Mouse (Mus musculus) liver, adult 10 weeks (tissue): ENCODE results near the gene Igsf9. TPM values are rescaled to one million over a fixed set of nuclear protein-coding genes. Genes with fewer than 3 reads are reported as not detected.

Source experiments
- polyA plus RNA-seq: library from polyadenylated mRNA; stranded (reverse); fragments of 350-450 nt; fragmentation: Illumina TruSeq; extraction: RNeasy Lipid Tissue Mini Kit (QIAGEN cat#74804); gene quantifications from one replicate; pipeline ENCODE4 v1.2.3, GENCODE M21; 2014; ENCODE audit warnings: low read depth, low replicate concordance

Gene Igsf9
- polyA plus RNA-seq, result not detected

DNA sequence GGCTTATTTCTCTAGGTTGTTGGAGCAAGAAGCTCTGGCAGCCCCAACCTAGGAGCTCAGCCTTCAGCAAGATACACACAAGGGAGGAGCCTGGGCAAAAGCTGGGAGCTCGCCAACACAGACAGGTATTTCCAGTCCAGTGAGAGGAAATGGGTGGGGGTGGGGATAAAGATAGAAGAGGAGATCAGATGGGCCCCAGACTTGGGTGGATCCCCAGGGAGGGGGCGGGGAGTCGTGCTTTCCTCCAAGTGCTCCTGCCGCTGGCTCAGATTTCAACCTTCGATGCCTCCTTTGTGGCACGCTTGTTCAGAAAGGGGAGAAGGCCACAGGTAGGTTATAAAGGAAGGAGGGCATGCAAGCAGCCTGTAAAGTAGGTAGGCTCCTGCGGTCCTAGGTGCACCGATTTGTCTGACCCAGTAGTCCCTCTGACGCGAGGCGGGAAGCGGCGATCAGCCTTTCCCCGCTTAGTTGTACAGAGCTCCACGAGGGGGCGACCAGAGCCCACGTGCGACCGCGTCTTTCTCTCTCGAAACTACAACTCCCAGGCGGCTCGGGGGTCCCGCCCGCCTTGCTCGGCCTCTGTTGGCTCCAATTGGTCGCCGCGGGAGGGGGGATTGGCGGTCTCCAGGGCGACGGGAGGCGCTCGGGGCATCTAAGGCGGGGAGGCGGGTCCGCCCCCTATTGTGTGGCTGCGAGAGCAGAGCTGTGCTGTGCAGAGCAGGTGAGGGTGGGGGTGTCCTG is at the start of gene Igsf9:
Gene Igsf9, plus strand, starts transcription at position 249 of the 741 bp plus-strand sequence.

GRCm38 (mm10) chr1:172475054-172475741 is 6.4 kb upstream of the Igsf9 start, which contains the start of gene Slamf9:
Slamf9 (plus strand) TSS chr1:172475358.

GRCm38 (mm10) chr1:172499765-172500441 is 18.3 kb downstream of the Igsf9 start, which contains the start of gene Tagln2:
Tagln2 (plus strand) TSS chr1:172500047.

GRCm38 (mm10) chr1:172520576-172521440 is 39.2 kb downstream of the Igsf9 start, which contains the start of gene Cfap45:
Cfap45 (plus strand) TSS chr1:172520801.

Other genes starting within 250 kb of the Igsf9 start
- not detected for gene Atp1a4, start 223.4 kb upstream of the Igsf9 start, polyA plus RNA-seq
- 0.48 TPM for gene Igsf8, start 220.1 kb upstream of the Igsf9 start, polyA plus RNA-seq
- 0.19 TPM for gene Atp1a2, start 183.7 kb upstream of the Igsf9 start, polyA plus RNA-seq
- gene Kcnj9, start 152.5 kb upstream of the Igsf9 start, polyA plus RNA-seq, result not detected
- gene Kcnj10, start 140.6 kb upstream of the Igsf9 start, polyA plus RNA-seq, result 1.0 TPM
- 7.2 TPM for gene Pigm, start 105.2 kb upstream of the Igsf9 start, polyA plus RNA-seq
- not detected for gene Slamf9, start 6.4 kb upstream of the Igsf9 start, polyA plus RNA-seq
- 4.8 TPM for gene Tagln2, start 18.3 kb downstream of the Igsf9 start, polyA plus RNA-seq
- gene Cfap45, start 39.0 kb downstream of the Igsf9 start, polyA plus RNA-seq, result not detected
- gene Vsig8, start 74.2 kb downstream of the Igsf9 start, polyA plus RNA-seq, result not detected
- gene Slamf8, start 108.8 kb downstream of the Igsf9 start, polyA plus RNA-seq, result not detected
- gene Fcrl6, start 120.8 kb downstream of the Igsf9 start, polyA plus RNA-seq, result not detected
- gene Dusp23, start 151.2 kb downstream of the Igsf9 start, polyA plus RNA-seq, result 3.8 TPM
- gene Crp, start 216.3 kb downstream of the Igsf9 start, polyA plus RNA-seq, result 1,350 TPM